Mouse (Mus musculus) heart, adult 10 weeks (tissue): ENCODE data around the gene Naaladl2. TPM values are rescaled to one million over a fixed set of nuclear protein-coding genes. Genes with fewer than 3 reads are reported as not detected.

ENCODE experiments used
- polyA plus RNA-seq: library from polyadenylated mRNA; stranded (reverse); fragments of 350-450 nt; fragmentation: Illumina TruSeq; extraction: RNeasy Lipid Tissue Mini Kit (QIAGEN cat#74804); gene quantifications from one replicate; pipeline ENCODE4 v1.2.3, GENCODE M21; 2014; ENCODE audit warnings: low read depth, low replicate concordance

Gene Naaladl2
- polyA plus RNA-seq: 0.08 TPM

DNA sequence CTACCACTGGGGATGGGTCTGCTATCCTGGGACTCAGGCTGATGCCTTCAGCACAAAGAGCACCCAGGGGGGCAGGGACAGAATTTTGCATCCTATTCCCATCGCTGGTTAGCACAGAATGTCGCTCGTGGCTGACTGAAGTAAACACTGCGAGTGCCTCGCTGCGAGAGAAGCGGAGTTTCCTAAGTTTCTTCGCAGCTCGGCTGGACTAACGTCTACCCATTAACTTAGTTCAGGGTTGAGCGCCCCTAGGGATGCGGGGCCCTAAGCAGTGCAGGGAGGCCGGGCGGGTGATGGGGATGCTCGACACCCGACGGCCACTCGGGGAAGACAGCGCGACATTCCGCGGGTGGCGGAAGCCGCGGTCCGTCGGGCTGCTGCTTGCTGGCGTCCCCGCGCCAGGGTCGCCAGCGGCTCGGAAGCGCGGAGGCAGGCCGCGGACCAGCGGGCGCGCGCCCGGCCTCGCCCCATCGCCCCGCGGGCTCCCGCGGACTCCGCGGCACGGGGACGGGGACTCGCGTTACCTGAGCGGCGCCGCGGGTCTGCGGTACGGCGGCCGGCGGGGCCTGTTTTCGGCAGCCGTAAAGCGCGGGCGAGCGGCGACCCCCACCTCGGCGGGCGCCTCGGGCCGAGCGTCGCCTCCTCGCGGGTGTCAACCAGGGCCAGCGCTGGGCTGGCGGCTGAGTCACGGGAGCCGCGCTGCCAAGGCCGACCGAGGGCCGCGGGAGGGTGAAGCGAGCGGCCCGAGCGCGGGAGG is at the start of gene Naaladl2:
TSS of gene Naaladl2 (minus strand) at position 707 of the 757 bp plus-strand sequence.

